Mouse (Mus musculus): ENCODE data around the gene AC161166.1. TPM values are rescaled to one million over a fixed set of nuclear protein-coding genes. Genes with fewer than 3 reads are reported as not detected.
"Not testable (repeated sequence)": the region's sequence is repeated elsewhere in the genome, so short reads cannot be mapped to it uniquely, and the experiment has no call there.

The AC161166.1 gene
- polyA plus RNA-seq, 1 experiment from 2014 or later: 0.32 TPM

- Histone ChIP-seq H3K4me1 (peaks cover 43% of the 10 kb centered on the region), H3K4me3 (no peak overlapping the region), H3K9me3 (no peaks in the 10 kb centered on the region), H3K9ac (no peak overlapping the region), H3K36me3 (no peaks in the 10 kb centered on the region), H3K27ac (no peak overlapping the region), H3K27me3 (peaks cover 23% of the 10 kb centered on the region), H3K4me2 (no peak overlapping the region)
- ATAC-seq (ENCODE audit: insufficient number of reproducible peaks, low FRiP score, low TSS enrichment, low read depth): no peak
- 23% methylated on average over 4 of the region's 4 CpGs for WGBS
Measured at GRCm38 (mm10) chr7:24504868-24505267, 7.4 kb downstream of the AC161166.1 start.

- Histone ChIP-seq H3K4me2 (no peak overlapping the region), H3K27me3 (peaks cover 32% of the 10 kb centered on the region), H3K27ac (no peak overlapping the region), H3K9me3 (no peaks in the 10 kb centered on the region), H3K36me3 (no peaks in the 10 kb centered on the region), H3K4me1 (peaks cover 46% of the 10 kb centered on the region), H3K9ac (no peak overlapping the region), H3K4me3 (no peak overlapping the region)
- ATAC-seq (ENCODE audit: insufficient number of reproducible peaks, low FRiP score, low TSS enrichment, low read depth): no peak
- WGBS: 15% methylated on average over 10 of the region's 10 CpGs
Measured at GRCm38 (mm10) chr7:24504004-24504403, 8.3 kb downstream of the AC161166.1 start.

DNA sequence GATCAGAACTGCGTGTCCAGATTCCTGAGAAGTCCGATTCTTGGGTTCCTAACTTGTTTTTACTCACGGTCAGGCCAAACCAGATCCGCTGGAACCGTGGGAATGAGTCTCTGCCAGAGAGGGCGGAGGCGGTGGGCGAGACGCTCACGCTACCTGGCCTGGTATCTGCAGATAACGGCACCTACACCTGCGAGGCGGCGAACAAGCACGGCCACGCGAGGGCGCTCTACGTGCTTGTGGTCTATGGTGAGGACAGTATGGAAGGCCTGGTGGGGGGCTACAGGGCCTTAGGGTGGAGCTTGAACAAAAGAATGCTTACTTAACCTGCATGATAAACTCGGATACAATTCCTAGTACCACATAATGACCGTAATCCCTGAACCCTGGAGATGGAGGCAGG lies 10.8 kb downstream of the AC161166.1 start:
- H3K27ac ChIP-seq: no peak overlapping the region
- no peak for ATAC-seq (ENCODE audit: insufficient number of reproducible peaks, low FRiP score, low TSS enrichment, low read depth)
- H3K4me2 ChIP-seq: no peak overlapping the region
- no peak overlapping the region for H3K4me3 ChIP-seq
- WGBS: 42% methylated on average over 21 of the region's 21 CpGs
- H3K27me3 ChIP-seq: peaks cover 41% of the 10 kb centered on the region
- no peak overlapping the region for H3K9ac ChIP-seq
- no peaks in the 10 kb centered on the region for H3K9me3 ChIP-seq
- no peaks in the 10 kb centered on the region for H3K36me3 ChIP-seq
- H3K4me1 ChIP-seq: peaks cover 35% of the 10 kb centered on the region

DNA sequence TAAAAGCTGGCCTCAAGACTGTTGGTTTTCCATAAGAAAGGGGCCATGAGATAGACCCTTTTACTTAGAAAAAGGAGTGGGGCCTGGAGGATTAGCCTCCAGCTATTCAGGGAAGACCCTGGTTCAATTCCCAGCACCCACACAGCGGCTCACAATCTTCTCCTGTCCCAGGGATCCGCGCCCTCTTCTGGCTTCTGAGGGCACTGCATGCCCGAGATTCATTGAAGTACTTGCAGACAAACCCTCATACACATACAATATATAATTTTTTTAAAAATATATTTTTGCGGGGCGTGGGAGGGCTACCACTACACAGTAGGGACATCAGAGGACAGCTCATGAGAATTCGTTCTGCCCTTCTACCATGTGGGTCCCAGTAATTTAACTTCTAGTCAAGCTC lies 11.3 kb downstream of the AC161166.1 start:
- no peaks in the 10 kb centered on the region for H3K9me3 ChIP-seq
- H3K4me2 ChIP-seq: no peak overlapping the region
- peaks cover 41% of the 10 kb centered on the region for H3K27me3 ChIP-seq
- no peak overlapping the region for H3K9ac ChIP-seq
- no peak overlapping the region for H3K4me3 ChIP-seq
- no peak for ATAC-seq (ENCODE audit: insufficient number of reproducible peaks, low FRiP score, low TSS enrichment, low read depth)
- no peaks in the 10 kb centered on the region for H3K36me3 ChIP-seq
- H3K27ac ChIP-seq: no peak overlapping the region
- WGBS: 27% methylated on average over 7 of the region's 7 CpGs
- peaks cover 29% of the 10 kb centered on the region for H3K4me1 ChIP-seq

DNA sequence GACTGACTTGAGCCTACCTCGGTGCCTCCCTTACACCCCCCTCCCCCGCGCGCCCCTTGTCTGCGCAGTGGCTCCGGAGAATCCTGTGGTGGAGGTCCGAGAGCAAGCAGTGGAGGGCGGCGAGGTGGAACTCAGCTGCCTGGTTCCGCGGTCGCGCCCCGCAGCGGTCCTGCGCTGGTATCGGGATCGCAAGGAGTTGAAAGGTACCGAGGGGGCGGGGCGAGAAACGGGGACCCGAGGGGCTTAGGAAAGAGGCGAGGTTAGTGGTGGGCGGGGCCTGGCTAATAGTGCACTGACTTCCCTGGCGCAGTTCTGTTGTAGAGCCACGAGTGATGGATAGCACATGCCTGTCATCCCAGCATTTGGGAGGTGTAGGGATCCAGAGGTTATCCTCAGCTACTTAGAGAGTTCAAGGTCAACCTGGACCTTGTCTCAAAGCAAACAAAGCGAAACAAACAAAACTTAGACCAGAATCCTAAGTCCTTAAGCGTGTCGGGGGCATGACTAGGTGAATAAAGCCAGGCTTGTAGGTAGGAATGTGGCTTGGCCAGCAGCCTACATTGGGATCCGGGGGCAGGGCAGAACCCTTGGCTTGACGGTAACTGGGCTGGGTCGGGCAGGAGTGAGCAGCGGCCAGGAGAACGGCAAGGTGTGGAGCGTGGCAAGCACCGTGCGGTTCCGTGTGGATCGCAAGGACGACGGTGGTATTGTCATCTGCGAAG lies 12.2 kb downstream of the AC161166.1 start:
- Histone ChIP-seq H3K9me3 (no peaks in the 10 kb centered on the region), H3K36me3 (no peaks in the 10 kb centered on the region), H3K4me2 (peak overlapping the region; percentile 64), H3K4me3 (peak overlapping the region; percentile 32), H3K27ac (no peak overlapping the region), H3K9ac (no peak overlapping the region; the same call in 1 of the 2 replicates), H3K4me1 (peaks cover 20% of the 10 kb centered on the region), H3K27me3 (peaks cover 41% of the 10 kb centered on the region)
- WGBS: 10% methylated on average over 43 of the region's 43 CpGs
- 0 out of 2 replicates have a peak, but pooled peaks have one; percentile 50 for ATAC-seq (ENCODE audit: insufficient number of reproducible peaks, low FRiP score, low TSS enrichment, low read depth)

GRCm38 (mm10) chr7:24488303-24488702 lies 24.0 kb downstream of the AC161166.1 start:
- Histone ChIP-seq H3K9me3 (no peaks in the 10 kb centered on the region), H3K4me2 (no peak overlapping the region), H3K27ac (no peak overlapping the region), H3K4me3 (no peak overlapping the region), H3K9ac (no peak overlapping the region), H3K27me3 (peaks cover 6% of the 10 kb centered on the region; the same call in 1 of the 2 replicates), H3K4me1 (no peaks in the 10 kb centered on the region), H3K36me3 (no peaks in the 10 kb centered on the region)
- ATAC-seq (ENCODE audit: insufficient number of reproducible peaks, low FRiP score, low TSS enrichment, low read depth): no peak
- WGBS: 85% methylated on average over 8 of the region's 8 CpGs

DNA sequence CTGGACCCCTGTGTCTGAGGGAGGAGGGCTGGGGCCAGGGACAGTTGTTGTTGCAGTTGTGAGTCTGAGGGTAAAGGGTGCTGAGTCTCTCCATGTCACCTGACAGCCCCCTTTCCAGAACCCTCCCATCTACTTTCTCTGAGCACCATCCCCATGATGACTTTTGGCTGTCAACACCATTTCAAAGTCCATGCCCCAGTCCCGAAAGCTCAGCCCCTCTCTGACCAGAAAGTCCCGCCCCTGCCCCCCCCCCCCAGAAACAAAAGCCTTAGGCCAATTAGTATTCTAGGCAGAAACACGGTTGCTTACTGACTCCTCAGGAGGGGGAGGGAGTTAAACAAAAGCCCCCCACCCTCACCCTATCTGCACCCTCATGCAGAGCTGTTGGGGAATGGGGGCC lies 24.9 kb downstream of the AC161166.1 start:
- Histone ChIP-seq H3K27ac (no peak overlapping the region), H3K4me3 (no peak overlapping the region), H3K9me3 (no peaks in the 10 kb centered on the region), H3K27me3 (peaks cover 14% of the 10 kb centered on the region; the same call in 1 of the 2 replicates), H3K4me1 (0 out of 2 replicates have a peak, but pooled peaks cover under 1% of the 10 kb centered on the region), H3K36me3 (no peaks in the 10 kb centered on the region), H3K4me2 (no peak overlapping the region), H3K9ac (no peak overlapping the region)
- ATAC-seq (ENCODE audit: insufficient number of reproducible peaks, low FRiP score, low TSS enrichment, low read depth): no peak
- 49% methylated on average over 3 of the region's 3 CpGs for WGBS

DNA sequence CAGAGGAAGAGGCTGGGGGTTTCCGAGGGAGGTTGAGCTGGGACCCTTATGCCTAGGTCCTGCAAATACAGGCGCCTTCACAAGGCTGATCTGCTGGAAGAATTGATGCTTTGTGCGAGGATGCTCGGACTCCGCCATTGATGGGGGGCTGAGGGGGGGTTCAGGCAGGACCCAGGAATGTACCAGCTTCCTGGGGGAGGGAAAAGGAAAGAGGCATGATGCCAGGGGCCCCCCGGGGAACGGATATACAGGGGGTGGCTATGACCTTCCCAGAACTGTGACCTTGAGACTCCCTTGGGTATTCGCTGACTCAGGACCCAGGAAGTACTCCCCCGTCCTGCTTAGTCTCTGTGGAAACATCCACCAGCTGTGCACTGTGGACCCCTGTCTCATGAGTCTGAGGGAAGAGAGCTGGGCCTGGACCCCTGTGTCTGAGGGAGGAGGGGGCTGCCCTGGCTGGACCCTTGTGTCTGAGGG lies 25.6 kb downstream of the AC161166.1 start:
- no peak overlapping the region for H3K4me2 ChIP-seq
- no peaks in the 10 kb centered on the region for H3K9me3 ChIP-seq
- H3K27ac ChIP-seq: no peak overlapping the region
- no peaks in the 10 kb centered on the region for H3K36me3 ChIP-seq
- H3K4me1 ChIP-seq: peaks cover 5% of the 10 kb centered on the region; the same call in 1 of the 2 replicates
- 63% methylated on average over 9 of the region's 9 CpGs for WGBS
- no peak for ATAC-seq (ENCODE audit: insufficient number of reproducible peaks, low FRiP score, low TSS enrichment, low read depth)
- H3K27me3 ChIP-seq: peaks cover 17% of the 10 kb centered on the region; the same call in 1 of the 2 replicates
- H3K4me3 ChIP-seq: no peak overlapping the region
- no peak overlapping the region for H3K9ac ChIP-seq

DNA sequence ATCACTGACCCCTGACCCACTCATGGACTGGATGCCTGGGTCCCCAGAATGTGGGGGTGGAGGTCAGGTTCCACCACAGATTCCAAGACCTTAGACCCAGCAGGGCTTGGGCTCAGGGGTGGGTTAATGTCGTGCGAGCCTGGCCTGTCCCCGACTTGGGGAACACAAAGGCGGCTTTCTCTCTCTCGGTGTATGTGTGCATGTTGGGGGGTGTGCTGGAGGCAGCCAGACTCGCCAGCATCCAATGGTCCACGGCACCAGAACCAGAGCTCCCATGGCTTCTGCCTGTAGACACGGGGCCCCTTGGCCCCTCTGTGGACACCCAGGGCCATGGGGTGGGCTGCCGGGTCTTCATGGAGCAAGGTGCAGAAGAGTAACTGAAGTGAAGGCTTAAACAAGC lies 26.8 kb downstream of the AC161166.1 start:
- H3K4me1 ChIP-seq: peaks cover 15% of the 10 kb centered on the region
- H3K36me3 ChIP-seq: no peaks in the 10 kb centered on the region
- 74% methylated on average over 9 of the region's 9 CpGs for WGBS
- H3K9ac ChIP-seq: no peak overlapping the region
- H3K4me3 ChIP-seq: no peak overlapping the region
- H3K27ac ChIP-seq: no peak overlapping the region
- no peak for ATAC-seq (ENCODE audit: insufficient number of reproducible peaks, low FRiP score, low TSS enrichment, low read depth)
- H3K27me3 ChIP-seq: peaks cover 28% of the 10 kb centered on the region; the same call in 1 of the 2 replicates
- H3K9me3 ChIP-seq: no peaks in the 10 kb centered on the region
- H3K4me2 ChIP-seq: no peak overlapping the region

- not testable (repeated sequence) for ATAC-seq (ENCODE audit: insufficient number of reproducible peaks, low FRiP score, low TSS enrichment, low read depth); H3K27ac ChIP-seq; H3K9me3 ChIP-seq; H3K9ac ChIP-seq; H3K36me3 ChIP-seq; H3K4me2 ChIP-seq; H3K4me3 ChIP-seq
- peaks cover 33% of the 10 kb centered on the region; the same call in 1 of the 2 replicates for H3K27me3 ChIP-seq
- H3K4me1 ChIP-seq: peaks cover 15% of the 10 kb centered on the region
- WGBS: 42% methylated on average over 6 of the region's 6 CpGs
Measured at GRCm38 (mm10) chr7:24483291-24483690, 29.0 kb downstream of the AC161166.1 start.

- Histone ChIP-seq H3K27me3 (peaks cover 33% of the 10 kb centered on the region; the same call in 1 of the 2 replicates), H3K4me2 (peak overlapping the region; percentile 98), H3K4me1 (peaks cover 15% of the 10 kb centered on the region), H3K9ac (peak overlapping the region; percentile 44), H3K27ac (no peak overlapping the region), H3K9me3 (no peaks in the 10 kb centered on the region), H3K4me3 (peak overlapping the region; percentile 65), H3K36me3 (no peaks in the 10 kb centered on the region)
- WGBS: 1% methylated on average over 28 of the region's 38 CpGs
- no peak for ATAC-seq (ENCODE audit: insufficient number of reproducible peaks, low FRiP score, low TSS enrichment, low read depth)
Measured at GRCm38 (mm10) chr7:24482208-24483020, 29.8 kb downstream of the AC161166.1 start.

Data from limb, embryonic 15.5 days (tissue).